Mouse (Mus musculus) cerebellum, adult 9-11 months (tissue): ENCODE results near the gene Pla2g4a.

Source experiments
- DNase-seq: peaks from one replicate; pipeline ENCODE4 v3.0.0; 2022

Gene Pla2g4a

DNA sequence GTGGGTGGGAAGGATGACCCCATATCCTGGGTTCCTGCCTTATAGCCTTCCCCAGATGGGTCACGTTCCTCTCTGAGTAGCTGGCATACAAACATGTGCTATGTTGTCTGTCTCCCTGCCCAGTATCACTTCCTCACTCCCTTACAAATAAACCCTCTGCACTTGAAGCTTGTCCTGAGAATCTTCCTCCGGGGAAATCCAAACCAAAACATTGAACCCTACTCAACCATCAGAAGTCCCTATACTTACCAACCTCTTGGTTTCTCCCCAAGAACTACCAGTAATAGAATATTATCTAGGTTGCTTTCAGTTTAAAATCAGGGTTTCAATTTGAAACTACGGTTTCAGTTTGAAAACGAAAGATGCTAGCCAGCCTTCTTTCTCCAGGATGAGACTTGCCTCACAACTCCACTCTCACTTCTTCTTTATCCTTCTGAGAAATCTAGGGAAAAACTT lies 120.1 kb downstream of the Pla2g4a start:
- DNase-seq, result no peak

GRCm38 (mm10) chr1:149840312-149840930 lies 120.7 kb downstream of the Pla2g4a start:
- no peak for DNase-seq

- DNase-seq, result no peak
These were observed 124.6 kb downstream of the Pla2g4a start for GRCm38 (mm10) chr1:149836496-149836895.

- DNase-seq, result no peak
These were observed 127.2 kb downstream of the Pla2g4a start for GRCm38 (mm10) chr1:149833876-149834275.

DNA sequence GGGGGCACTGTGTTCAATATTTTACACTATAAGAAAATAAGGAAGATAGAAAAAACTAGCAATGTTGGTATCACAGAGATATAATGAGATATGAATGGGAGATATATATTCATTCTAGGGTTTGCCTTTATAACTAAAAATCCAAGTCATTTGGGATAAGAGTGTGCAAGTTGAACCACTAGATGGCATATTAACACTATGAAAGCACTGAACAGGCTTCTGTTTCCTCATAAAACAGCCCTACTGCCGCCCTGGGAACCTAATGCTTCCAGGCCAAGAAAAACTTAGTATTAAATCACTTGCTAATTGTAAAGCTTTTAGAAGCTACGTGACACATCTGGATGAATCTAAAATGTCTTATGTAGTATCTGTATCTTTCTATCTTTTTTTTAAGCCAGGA lies 128.1 kb downstream of the Pla2g4a start:
- no peak for DNase-seq

DNA sequence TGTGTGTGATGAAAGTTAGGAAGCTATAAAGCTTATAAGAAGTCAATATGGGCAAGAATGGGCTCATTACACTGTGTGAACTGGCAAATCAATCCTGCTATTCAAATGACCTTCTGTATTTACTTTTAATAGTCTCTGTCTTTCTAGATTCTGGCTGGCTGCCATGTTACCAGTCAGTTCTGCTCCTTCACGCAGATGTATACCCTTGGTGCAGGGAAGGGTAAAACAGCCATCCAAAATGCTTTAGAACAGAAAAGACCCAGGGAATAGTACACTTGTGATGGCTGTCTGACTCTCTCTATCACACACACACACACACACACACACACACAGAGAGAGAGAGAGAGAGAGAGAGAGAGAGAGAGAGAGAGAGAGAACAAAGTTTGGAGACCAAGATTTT lies 128.6 kb downstream of the Pla2g4a start:
- DNase-seq, result no peak

DNA sequence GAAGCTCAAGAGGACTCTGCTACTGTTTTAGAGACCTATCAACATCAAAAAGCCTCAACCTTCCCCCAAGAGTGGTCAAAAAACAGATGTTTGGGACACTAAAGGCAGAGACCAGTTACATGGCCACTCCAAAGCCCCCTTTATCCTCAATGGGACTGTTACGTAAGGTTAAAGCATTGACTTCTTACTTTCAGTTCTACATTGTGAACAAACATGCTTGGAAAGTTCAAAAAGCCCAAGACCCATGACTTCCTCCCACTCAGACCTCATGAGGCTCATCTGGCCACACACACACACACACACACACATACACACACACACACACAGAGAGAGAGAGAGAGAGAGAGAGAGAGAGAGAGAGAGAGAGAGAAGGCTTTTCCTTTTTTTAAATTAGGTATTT lies 130.0 kb downstream of the Pla2g4a start:
- no peak for DNase-seq

DNA sequence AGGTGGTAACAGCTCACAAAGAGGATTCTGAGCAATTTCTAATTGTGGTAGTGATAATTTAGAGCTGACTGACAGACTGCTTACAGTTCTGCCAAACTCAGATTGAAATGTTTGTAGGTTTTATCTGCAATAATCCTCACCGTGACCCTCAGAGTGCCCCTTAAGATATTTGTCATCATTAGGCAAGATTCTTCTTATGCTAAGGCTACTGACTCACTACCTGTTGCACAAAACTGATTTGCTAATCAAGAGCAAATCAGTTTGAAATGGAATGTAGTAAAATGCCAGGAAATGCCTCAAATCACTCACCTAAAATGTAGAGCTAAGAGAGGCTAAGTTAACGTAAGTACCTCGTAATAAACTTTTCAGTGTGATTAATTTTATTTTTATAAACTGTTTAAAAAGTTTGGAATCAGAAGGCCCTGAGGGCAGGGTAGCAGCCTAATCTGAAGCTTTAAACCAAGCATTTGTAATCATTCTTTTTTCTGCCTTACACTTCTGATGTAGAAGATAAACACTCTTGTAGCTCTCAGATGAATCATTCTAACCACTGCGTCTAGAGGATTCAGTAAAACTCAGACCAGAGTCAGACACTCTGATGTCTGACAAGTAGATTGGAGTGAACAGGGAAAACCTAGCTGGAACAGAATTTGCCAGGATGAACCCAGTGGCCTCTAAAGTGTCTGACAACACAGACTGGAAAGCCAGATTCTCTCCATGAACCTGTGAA lies 147.3 kb downstream of the Pla2g4a start:
- no peak for DNase-seq

GRCm38 (mm10) chr1:149809527-149809926 lies 151.6 kb downstream of the Pla2g4a start:
- DNase-seq, result no peak
